Mouse (Mus musculus) gastrocnemius, adult 8-10 months (tissue): ENCODE data around the gene Slc35g3. TPM values are rescaled to one million over a fixed set of nuclear protein-coding genes. Genes with fewer than 3 reads are reported as not detected.
"Not testable (repeated sequence)": the region's sequence is repeated elsewhere in the genome, so short reads cannot be mapped to it uniquely, and the experiment has no call there.

Experiments
- DNase-seq, 2 experiments: peaks; one replicate each; pipeline ENCODE4 v3.0.0; 2022; ENCODE audit warnings: low spot score in 2 of 2
- total RNA-seq, 4 experiments: library from RNA; stranded (reverse); gene quantifications; 2 replicates each; pipeline ENCODE4 v1.2.4; 2022

Slc35g3 gene
- total RNA-seq, 4 experiments from 2014 or later, result not detected

DNA sequence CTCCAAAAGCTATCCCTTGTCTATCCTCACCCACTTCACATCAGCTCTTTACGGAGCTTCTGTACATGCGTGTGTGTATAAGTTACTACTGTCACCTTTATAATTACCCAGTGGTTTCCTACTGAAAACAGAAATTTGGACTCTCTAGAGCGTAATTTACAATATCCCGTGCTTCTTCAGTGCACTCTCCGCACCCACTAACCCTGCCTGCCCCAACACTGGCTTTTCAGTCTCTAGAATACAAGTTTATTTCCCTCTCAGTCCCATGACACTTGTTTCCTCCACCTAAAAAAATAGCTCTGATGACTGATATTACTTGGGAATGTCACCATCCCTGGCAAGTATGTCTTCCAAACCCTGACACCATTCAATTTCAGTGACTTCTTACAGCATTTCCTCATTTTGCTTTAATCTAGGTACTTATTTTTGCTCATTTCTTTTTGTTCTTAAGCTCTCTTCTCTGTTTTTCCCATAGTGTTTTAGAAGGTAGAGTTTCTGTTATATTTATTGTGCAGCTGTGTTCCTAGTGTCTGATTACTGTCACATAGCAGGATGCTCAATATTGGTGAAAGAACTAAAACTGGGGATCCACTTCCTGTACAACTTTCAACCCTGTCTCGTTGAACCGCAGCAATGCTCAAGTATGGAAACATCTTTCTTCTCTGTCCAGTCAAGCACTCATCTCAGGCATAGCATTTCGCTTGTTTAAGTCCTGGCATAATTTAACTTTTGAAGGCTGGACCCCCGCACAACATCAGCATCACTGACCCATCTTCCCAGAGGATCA is 4.3 kb downstream of the Slc35g3 start:
- no peak for DNase-seq

DNA sequence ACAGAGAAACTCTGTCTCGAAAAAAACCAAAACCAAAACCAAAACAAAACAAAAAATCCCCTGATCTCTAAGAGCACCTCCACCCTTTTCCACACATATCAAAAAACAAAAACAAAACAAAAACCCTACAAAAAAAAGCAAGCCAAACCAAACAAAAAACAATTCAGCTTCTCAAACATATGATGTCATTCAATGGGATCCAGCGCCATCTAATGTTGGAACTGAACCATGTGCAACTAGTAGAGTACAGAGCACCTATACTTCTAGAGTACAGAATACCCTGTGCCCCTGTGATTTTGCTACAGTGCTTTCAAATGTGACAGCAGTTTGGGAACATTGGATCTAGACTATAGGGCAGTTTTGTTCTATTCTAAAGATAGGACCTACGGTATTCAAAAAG is 7.1 kb downstream of the Slc35g3 start:
- no peak for DNase-seq

DNA sequence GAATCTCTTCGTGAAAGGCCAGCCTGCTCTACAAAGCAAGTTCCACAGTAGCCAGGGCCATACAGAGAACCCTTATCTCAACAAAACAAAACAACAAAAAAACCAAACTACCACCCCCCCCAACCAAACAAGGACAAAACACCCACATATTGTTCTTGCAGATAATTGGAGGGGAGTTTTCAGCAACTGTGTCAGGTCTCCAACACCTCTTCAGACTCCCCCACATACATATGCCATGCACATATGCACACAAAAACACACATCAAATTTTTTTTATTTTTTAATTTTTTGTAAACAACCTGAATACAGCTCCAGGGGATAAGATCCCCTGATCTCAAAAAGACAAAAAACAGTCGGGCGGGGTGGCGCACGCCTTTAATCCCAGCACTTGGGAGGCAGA is 7.5 kb downstream of the Slc35g3 start:
- DNase-seq, result no peak

DNA sequence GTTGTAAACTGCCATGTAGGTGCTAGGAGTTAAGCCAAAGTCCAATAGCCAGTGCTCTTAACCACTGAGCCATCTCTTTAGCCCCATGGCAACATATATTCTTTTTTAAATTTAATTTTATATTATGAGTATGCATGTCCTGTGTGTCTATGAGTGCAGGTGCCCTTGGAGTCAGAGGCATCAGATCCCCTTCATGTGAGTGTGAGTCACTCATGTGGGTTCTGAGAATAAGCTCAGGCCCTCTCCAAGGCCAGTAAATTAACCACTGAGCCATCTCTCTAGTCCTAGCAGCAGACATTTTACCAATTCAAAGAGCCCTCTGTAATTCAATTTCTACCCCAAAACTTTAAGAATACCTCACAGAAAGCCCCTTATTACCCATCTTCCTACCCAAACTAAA is 9.1 kb downstream of the Slc35g3 start:
- DNase-seq, result no peak

DNA sequence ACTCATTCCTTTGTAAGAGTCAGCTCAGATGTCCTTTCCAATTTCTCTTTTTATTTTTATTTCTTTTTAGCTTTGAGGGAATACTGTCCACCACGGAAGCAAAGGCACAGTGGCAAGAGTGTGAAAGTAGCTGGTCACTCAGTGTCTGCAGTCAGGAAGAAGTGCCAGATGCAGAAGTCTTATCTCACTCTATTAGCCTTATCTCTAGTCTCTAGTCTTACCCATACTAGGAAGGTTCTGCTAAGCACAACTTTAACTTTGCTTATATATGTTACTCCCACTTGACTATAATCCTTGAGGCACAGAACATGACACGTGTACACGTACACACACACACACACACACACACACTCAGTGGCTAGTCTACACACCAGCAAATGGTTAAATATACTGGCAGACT is 10.1 kb downstream of the Slc35g3 start:
- DNase-seq, result no peak

DNA sequence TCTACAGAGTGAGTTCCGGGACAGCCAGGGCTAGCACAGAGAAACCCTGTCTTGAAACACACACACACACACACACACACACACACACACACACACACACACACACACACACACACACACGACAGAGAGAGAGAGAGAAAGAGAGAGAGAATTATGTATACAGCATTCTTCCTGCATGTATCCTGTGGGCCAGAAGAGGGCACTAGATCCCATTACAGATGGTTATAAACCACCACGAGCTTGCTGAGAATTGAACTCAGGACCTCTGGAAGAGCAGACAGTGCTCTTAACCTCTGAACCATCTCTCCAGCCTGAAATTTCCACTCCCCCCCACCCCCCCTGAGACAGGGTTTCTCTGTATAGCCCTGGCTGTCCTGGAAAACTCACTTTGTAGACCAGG is 30.4 kb downstream of the Slc35g3 start:
- not testable (repeated sequence) for DNase-seq

DNA sequence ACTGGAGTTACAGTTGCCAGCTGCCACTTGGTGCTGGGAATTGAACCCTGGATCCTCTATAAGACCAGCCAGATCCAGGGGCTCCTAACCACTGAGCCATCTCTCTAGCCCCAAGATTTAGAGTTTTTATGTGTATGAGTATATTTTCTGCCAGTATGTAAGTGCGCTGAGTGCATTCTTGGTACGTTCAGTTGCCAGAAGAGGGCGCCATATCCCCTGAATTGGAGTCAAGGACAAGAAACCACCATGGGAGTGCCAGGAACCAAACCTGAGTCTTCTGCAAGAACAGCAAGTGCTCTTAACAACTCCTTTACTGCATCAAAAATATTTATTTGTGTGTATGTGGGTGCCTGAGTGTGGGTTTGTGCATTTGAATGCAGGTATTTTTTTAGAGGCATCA is 32.7 kb downstream of the Slc35g3 start:
- DNase-seq, result peak; percentile 40 to 43

DNA sequence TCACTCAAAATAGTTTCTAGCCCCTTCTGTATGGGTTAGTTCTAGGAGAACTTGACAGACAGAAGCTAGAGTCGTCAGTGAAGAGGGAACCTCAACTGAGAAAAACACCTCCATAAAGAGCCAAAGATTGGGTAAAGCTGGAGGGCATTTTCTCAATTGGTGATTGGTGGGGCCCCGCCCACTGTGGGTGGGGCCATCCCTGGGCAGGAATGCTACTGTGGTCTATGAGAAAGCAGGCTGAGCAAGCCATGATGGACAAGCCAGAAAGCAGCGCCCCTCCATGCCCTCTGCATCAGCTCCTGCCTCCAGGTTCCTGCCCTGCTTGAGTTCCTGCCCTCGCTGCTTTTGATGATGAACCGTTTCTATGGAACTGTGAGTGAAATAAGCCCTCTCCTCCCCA is 35.8 kb downstream of the Slc35g3 start:
- DNase-seq, result no peak

DNA sequence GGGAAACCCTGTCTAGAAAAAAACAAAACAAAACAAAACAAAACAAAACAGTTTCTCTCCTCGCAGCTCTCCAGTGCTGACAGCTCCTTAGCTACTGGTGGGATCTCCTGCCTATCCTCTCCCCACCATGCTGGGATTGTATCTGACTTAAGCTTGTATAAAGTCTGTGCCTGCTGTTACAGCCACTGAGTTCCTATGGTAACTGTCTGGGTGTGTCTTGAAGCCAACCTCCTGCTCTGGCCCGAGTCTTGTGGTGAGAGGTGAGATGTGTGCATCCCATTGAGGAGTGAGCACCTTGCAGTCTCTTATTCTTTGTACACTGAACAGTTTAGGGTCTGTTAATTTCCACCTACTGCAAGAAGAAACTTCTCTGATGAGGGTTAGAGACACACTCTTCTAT is 38.7 kb downstream of the Slc35g3 start:
- no peak for DNase-seq

DNA sequence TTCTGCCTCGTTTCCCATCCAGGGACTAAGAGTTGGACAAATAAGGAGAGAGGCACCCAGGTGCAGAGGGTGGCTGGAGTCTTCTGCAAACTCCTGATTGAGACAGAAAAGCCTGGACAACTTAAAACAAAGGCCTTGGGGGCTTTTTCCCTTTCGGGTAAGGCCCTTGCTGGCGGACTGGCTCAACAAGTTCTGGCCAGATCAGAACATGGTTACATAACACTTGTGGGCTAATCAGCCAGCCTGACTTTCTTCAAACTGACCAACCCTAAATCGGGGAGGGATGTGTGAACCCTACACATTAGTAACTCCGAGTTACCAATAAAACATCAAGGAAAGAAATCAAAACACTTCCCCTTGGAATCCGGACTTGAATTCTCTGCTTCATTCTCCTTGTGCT is 40.9 kb downstream of the Slc35g3 start:
- DNase-seq, result no peak

DNA sequence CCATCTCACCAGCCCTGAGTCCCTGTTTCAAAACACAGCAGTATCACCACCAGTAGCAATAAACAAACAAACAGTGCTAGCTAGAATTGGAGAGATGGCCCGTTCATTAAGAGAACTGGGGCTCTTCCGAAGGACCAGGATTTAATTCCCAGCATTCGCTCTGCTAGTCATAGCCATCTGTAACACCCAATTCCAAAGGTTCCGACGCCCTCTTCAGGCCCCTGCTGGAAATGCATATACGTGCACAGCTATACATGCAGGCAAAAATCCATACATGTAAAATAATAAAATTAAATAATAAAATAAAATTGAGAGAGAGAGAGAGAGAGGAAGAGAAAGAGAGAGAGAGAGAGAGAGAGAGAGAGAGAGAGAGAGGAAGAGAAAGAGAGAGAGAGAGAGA is 42.3 kb downstream of the Slc35g3 start:
- DNase-seq, result no peak

DNA sequence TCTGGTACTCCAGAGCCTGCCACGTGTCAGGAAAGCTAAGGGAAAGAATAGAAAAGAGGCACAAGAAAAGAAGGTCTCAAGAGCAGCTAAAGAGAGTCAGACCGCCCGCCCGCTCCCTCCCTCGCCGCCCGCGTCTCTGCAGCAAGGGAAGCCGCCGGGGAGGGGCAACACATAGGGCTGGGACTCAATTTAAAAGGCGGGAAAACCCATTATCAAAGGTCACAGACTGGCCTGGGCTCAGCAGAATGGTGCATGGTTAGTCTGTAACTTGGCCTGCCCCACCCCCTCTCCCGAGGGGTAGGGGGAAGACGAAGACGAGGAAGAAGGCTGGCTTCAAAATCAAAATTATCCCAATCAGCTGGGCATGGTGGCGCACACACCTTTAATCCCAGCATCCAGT is 43.1 kb downstream of the Slc35g3 start:
- no peak for DNase-seq

DNA sequence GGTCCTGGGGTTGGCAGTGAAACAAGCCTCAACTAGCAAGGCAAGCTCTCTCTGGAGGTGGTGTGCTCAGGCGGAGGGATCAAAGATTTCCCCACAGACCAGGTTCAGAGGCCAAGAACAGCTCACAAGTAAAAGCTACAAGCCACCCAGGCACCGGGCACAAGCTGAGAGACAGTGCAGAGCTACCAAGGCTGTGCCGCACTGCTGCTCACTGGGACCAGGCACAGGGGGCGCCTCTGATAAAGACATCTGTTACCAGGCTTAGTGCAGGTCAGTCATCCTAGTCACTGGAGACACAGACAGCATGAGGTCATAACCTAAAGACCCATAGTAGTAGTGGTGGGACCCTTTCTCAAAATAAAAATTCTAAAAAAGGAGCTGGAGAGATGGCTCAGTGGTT is 44.8 kb downstream of the Slc35g3 start:
- DNase-seq, result no peak

DNA sequence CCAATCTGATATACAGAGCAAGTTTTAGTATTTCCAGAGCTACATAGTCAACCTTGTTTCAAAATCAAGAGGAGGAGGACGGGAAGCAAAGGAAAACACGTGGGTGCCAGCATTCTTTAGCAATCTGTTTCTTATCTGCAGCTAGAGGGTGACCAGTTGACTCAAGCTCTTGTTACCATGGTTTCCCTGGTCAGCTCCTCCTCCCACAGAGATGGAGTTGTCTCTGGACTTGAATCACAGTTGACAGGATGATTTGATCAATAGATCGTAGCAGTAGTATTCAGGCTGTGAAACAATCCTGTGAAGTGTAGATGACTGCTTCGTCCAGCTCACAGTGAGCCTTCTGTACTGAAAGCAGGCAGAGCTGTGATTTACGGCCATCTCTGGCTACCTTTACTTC is 45.8 kb downstream of the Slc35g3 start:
- no peak for DNase-seq

DNA sequence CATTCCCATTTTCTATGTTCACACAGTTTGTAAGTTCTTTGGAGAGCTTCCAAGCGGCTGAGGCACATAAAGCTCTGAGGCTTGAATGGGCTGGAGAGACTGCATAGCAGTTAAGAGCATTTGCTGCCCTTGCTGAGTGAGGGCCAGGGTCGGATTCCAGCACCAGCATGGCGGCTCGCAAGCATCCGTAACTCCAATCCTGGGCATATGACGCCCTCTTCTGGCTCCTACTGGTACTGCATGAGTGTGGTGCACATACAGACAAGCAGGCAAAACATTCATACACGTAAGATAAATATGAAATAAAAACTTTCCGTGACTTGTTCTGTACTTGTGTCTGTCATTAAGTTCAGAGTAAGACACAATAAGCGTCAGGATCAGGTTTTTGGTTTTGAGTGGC is 46.3 kb downstream of the Slc35g3 start:
- no peak for DNase-seq

DNA sequence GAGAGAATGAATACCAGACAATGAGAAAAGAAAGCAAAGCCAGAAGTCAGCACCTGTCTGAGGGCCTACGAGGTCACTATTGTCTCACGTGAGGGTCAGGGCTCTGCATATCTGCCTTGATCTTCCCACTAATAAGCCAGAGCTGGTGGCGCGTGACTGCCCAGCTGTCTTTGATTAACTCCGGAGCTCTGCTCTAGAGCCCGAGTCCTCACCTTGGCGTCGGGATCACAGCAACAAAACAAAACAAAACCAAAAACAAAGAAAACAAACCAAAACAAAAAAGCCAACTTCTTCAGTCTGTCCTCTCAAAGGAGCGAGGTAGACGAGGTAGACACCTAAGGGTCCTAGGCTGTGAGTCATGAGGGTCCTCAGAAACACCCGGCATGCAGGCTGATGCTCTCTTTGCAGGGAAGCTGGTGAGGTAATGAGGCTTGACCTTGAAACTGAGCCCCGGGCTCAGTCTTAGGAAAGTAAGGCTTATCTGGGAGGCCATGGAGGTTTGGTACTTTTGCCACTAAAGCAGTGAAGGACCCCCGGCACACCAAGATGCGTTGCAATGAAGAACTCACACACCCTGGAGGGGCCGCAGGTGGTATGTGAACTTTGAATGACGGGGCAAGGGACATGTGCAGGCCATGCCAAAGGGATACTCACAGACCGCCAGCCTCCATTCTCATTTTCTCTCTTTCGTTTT is 47.0 kb downstream of the Slc35g3 start:
- no peak for DNase-seq

DNA sequence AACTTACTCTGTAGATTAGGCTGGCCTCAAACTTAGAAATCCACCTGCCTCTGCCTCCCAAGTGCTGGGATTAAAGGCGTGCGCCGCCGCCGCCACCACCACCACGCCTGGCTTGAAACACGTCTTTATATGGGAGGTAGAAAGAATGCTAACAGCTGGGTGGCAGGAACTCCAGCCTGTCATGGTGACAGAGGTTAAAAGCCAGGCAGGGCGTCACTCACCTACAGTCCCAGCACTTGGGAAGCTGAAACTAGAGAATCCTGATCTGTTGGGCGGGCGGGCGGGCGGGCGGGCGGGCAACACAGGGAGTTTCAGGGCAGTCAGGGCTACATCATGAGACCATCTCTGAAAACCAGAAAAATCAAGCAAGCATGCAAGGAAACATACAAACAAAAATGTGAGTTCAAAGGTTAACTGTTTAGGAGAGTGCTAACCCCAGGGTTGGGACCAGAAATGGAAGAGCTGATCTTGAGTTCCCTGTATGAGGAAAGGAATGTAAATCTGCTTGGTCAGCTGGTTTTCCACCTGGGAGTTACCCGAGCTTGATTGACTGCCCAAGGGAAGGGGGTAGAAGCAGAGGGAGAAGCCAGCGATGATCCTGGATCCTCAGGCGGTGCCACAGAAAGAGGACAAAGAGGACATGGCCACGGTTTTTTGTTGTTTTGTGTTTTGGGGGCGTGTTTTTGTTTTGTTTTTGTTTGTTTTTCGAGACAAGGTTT is 48.7 kb downstream of the Slc35g3 start:
- no peak for DNase-seq

DNA sequence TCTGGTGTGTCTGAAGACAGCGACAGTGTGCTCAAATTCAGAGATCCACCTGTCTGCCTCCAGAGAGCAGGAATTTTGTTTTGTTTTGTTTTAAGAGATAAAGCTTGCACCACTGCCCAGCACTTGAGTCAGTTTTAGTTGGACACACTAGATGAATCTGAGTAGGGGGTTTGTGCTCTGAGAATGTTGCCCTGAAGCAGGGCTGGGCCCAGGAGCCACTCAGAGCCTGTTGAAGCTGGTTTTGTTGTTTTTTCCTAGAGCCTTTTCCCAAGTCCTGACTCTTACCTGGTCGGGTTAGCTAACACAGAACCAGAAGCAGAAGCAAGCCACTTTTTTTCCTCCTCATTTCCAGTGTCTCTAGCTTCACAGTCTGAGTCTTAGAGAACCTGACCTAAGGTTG is 50.7 kb downstream of the Slc35g3 start:
- no peak for DNase-seq

DNA sequence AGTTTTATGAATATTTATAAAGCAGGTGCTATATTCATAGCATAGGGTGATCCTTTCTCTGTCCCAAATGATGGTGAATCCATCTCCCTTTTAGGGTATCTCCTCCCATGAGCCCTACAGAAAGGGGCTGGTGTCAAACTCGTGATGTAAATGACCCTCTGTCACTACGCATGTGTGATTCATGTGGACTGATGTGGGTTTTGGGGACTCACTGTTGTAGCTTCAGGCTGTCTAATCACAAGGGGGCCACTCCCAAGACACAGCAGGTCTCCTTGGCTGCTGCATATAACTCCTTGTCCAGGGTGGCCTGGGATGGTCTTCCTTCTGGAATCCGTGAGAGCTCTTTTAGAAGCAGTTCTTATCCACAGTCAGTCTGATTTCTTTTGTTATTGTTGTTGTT is 51.3 kb downstream of the Slc35g3 start:
- DNase-seq, result no peak
